Mouse (Mus musculus) lung, postnatal 14 days (tissue): Measurements from ENCODE around the gene Slc10a3.
"Not testable (repeated sequence)": the region's sequence is repeated elsewhere in the genome, so short reads cannot be mapped to it uniquely, and the experiment has no call there.

Source experiments
- DNase-seq: peaks from one replicate; pipeline ENCODE4 v3.0.0; 2021

The Slc10a3 gene

DNA sequence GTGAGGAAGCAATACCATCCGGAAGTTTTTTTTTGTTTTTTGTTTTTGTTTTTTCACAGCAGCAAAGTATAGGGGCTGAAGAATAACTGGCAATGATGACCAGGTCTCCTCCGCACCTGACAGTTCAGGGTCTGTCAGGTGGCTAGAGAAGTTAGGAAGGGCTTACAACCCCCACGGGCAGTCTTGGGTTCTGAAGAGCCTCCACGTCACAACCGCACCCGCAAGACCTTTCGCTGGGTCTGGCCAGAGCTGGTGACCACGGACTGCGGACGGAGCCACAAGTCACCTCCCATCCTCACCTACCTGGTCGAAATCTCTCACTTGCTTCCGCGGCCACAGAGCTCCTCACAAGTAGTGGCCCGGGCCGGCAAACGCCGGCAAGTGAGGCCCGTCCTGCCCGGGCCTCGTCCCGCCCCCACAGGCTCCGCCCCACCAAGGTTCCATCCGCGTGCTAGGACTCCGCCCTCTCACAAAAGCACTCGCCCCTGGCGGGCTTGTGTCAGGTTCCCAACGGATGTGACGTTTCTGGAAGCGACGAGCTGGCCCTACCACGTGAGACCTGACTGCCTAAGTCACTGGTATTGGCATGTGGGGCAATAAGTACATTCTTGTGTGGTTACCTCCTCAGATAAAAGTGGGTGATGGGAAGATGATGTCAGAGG lies at the start of gene Slc10a3, which contains the start of gene Ubl4a:
Gene Slc10a3 (minus strand): TSS at position 462 of the 662 bp plus-strand sequence.
Gene Ubl4a (minus strand): TSS at position 331 of the 662 bp plus-strand sequence.
- peak; percentile 84 for DNase-seq

DNA sequence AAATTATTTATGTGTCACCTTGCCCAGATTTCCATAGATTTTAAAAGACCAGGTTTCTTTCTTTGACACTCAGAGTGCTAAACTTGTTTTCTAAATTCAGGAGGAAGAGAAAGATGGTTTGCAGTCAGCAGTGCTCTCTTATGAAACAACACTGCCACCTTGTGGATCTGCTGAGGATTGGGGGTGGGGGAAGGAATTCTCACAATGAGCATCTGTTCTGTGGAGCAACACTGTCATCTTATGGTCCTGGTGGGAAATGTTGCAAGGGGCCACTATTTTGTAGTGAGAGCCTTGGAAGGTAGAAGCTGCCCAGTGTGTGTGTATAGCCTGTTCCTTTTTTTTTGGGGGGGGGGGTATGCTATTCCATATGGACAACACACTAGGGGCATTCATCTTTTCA lies 40.2 kb upstream of the Slc10a3 start:
- peak; percentile 71 for DNase-seq

DNA sequence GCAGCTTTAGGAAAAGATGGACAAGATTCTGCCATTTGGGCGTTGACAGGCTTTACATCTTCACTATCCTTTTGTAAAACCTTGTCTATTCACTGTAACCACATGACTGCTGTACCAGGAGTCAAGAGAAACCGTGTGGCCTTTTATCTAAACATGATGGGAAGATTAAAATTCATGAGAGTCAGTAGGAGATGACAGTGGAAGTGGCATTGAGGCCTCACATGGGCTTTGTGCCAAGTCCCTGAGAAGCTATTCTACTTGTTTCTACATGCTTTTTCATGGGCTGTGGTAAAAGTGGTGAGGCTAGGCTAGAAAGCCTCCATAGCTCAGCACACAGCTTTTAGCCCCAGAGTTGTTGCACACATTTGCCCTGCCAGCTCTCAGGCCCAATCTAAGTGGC lies 35.2 kb upstream of the Slc10a3 start:
- DNase-seq, result no peak

DNA sequence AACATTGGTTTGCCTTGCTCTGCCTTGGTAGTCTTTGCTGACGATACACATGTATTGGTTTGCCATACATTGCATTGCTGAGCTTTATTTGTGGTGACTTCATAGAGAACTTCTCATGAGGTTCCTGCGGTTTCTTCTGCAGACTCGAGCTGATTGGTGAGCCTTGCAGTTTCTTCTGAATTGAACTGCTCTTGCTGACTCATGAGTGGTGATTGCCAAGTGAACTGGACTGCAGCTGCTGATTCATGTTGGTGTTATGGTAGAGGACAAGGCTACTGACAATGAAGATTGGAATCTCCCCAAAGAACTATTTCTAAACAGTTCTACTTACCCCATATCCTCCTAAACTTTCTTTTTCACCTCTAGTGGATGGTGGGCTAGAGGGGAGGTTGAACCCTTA lies 27.0 kb upstream of the Slc10a3 start:
- DNase-seq, result no peak

DNA sequence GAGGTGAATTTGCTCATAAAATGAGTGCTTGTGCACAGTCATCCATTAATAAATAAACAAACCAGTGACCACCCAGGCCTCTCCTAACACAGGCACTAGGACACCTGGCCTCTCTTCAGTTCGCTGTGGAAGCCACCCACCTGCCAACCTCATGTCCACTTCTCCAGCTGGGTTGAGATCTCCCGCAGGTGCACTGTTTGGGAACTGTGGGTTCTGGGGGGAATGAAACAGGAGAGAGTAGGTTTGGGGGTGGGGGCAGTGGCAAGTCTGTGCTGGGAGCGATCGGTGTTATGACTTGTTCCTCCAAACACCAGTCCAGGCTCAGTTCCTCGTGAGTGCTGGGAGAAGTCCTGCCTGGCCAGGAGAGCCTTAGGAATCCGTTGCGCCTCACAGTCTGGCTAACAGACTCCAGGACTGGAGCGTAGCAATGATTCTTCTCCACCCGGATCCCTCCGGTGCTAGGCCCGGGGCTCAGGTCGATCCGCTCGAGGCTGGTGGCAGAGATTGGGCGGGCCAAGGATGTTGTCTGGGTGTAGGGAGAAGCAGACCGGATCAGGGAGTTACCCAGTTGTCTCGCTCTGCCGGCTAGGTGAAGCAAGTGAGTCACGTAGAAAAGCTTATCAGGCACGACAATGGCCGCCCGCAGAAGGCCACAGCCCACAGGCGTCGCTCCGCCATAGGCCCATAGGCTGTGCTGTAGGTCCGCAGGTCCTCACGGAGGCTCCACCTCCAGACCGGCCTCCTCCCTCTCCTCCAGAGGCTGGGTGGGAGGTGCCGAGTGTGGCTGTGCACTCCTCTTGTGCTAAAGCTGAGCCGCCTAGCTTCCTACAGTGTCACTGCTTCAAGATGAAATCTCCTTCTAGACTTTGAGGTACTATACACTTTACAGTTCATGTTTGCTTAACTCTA lies 19.6 kb upstream of the Slc10a3 start, which contains the start of the genes Fam3a and Ikbkg:
Gene Fam3a (minus strand): TSS at position 738 of the 909 bp plus-strand sequence.
Gene Ikbkg (plus strand): TSS at position 756 of the 909 bp plus-strand sequence.
- DNase-seq, result peak; percentile 80

DNA sequence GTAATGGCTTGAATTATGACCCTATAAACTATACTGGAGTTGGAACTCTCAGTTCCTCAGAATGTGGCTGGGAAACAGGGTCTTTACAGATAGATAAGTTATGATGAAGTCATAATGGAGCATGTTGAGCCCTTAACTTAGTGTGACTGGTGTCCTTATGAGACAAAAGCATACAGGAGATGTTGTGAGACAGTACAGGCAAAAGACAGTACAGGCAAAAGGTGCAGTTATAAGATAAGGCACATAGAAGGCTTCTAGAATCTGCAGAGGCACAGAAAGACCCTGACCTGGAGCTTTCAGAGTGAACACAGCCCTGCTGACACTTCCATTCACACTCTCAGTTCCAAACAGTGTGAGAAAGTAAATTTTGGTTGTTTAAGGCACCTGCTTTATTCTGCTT lies 15.0 kb upstream of the Slc10a3 start:
- DNase-seq, result no peak

DNA sequence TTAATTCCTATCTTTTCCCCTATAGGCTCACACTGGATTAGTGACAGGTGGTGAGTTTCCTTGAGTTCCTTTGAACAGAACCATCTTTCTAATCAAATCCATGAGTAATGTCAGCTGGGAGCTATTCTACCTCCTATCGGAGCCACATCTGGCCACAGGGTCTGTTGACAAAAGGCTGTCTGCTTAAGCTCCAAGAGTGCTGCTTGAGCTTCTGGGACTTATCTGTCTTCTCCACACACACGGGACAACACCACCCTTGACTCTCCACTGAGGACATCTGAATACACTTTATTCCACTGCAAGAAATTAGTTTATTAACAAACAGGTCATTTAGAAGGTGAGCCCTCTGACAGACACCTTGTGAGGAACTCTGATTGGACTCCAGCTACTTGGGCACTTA lies 11.3 kb upstream of the Slc10a3 start:
- no peak for DNase-seq

DNA sequence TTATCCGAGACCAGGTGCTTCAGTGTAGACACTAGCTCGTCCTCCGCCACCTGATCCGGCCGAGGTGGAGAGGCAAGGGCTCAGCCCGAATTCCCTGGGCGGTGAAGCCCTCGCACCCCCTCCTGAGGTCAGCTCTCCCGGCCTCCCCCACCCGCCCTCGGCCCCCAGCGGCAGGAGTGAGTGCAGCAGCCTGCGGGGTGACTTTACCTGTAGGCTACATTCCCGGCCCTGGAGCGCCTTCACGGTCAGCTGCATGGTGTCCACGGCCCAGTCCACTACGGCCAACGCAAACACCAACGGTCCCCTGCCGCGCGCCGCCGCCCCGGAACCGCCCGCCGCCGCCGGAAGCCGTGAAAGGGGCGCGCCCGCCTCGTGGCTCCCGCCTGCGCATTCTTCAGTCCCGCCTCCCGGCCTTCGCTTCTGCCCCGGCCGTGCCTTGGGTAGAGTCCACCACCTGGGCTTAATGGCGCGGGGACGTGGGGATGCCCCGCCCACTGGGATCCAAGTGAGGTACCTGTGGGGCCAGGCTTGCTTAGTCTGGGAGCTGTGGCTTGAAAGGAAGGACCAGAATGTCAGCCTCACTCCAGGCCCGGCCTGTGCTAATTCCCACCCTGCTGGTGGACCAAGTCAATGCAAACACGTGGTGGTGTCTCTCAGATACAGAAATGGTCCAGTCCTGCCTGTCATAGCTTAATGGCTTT lies 4.8 kb downstream of the Slc10a3 start:
- peak; percentile 75 for DNase-seq

DNA sequence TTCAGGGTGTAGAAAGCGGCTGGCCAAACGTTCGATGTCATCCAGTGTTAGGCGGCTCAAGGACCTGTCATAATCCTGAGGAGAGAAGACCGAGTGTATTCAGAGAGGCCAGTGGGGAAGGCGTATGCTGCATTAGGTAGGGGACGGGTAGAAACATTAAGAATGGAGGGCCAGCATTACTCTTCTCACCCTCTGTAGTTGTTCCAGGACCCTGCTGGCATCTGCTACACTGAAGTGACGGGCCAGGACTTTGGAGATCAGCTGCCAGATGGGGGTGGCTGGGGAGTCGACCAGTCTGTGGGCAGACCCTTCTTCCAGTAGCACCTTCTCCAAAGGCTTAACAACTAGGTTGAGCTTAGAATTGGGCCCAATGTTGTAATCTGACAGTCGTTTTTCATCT lies 5.6 kb downstream of the Slc10a3 start:
- no peak for DNase-seq

DNA sequence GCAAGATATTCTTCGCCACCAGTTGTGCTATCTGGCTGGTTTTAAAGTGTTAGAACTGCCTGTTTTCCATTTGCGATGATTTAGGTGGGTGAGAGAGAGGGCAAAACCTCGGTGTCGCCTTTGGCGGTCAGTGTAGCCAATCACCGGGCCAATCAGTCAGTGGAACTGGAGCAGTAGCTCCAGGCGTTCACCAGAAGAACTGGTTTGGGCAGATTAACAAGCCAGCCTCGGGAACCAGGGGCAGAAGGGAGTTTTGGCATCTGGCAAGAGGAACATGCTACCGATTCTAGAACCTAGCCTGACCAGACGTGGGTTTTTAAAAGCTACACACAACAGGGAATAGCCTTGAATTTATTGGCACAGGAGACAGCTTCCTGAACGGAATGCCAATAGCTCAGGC lies 14.0 kb downstream of the Slc10a3 start:
- DNase-seq, result peak; percentile 2

DNA sequence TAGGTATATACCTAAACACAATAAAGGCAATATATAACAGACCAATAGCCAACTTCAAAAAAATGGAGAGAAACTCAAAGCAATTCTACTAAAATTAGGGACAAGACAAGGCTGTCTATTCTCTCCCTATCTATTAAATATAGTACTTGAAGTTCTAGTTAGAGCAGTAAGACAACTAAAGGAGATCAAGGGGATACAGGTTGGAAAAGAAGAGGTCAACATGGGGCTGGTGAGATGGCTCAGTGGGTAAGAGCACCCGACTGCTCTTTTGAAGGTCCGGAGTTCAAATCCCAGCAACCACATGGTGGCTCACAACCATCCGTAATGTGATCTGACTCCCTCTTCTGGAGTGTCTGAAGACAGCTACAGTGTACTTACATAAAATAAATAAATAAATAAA lies 16.1 kb downstream of the Slc10a3 start:
- not testable (repeated sequence) for DNase-seq

DNA sequence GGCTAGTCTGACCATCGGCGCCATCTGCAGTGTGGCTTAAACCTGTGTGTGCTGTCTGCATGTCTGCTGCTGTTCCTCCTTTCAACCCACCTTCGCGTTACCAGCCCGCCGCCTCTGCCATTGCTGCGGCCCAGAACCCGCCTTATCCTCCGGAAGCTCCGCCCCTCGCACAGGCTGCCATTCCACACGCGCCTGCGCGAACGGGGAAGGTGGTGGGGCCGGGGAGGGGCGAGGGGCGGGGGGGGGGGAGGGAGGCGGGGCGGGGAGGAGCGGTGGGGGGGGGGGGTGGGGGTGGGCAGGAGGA lies 19.7 kb downstream of the Slc10a3 start, which contains the start of gene Lage3:
Gene Lage3 (minus strand): TSS at position 152 of the 304 bp plus-strand sequence.
- DNase-seq, result peak; percentile 78

DNA sequence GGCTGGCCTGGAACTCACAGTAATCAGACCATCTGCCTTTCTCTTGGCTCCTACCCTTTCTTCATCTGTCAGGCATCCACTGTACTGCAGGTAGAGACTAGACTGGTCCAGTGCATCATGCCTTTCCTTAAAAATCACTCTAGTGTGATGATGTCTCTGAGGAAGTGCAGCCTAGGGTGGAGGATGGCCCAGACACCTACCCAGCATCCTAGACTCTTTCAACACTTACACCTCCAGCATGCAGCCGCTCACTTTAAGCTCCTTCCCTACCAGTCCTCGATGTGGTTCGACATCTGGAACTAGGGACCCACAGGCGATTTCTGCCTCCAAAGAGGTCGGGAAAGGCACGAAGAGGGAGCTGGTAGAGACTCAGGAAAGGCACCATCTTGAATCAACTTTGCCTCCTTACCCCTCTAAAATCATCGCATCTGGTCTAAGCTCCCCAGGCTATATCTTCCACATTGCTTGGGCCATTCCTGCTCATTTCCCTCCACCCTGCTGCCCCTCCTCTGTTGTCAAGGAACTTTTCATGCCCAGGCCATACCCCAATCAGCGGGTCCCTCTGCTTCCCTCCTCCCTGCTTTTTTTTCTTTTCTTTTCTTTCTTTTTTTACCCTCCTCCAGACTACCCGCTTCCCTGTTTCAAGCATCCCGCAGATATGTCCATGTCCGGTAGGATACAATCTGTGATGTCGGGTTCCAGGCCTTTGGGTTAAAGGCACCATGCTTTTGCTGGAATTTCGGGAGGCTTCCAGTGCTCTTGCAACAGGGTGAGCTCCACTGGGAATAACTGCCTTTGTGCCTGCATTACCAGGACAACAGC lies 20.3 kb downstream of the Slc10a3 start:
- DNase-seq, result no peak

DNA sequence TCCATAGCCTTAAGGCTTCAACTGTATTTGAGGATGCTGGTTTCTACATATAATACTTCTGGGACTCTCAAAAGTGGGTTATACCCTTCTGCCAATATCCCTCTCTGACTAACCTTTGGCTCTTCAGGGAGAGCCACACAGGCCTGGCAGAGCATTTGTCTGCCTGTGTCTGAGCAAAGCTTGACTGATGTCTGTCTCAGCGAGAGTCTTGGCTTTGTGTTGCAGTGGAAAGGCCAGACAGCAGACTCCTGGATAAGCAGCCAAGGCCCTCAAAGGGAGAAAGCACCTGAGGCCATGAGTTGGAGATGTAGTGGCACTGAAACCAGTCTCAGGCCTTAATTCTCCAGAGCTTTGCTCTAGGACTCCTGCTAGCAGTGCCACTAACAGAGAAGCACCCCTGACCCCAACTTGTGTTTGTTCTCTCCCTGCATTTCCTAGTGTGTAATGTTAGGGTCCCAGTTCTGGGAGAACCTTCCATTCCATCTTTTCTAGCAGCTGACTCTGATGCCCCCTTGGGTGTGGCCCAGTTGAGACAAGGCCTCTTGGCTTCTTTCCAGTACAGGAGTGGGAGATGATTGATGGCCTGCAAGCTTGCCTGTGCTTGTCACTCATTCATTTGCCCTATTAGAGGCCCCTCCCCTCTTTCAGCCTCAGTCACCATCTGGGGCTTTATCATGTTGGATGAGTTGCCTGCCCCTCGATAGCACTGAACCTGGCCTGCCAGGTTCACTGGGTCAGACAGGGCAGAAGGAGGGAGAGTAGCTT lies 42.8 kb downstream of the Slc10a3 start:
- no peak for DNase-seq

DNA sequence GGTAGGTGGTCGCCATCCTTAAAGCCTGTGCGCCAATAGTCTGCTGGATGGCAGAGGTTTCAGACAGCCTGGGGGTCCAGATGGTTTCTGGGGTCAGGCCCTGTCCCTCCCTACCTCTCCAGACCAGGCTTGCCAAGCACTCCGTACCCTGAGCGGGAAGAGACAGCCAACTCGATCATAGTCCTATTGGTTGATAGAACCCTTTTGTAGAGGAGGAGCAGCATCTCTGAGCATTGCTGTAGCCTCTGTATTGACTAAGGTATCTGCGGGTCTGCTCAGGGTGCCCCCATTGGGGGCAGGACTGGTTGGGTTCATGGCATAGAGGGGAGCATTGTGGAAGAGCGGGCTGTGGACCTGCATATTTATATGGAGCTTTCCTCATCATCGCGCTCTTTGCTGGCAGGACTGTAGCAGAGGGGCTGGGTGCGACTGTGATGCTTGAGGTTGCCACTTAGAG lies 43.9 kb downstream of the Slc10a3 start:
- DNase-seq, result no peak

DNA sequence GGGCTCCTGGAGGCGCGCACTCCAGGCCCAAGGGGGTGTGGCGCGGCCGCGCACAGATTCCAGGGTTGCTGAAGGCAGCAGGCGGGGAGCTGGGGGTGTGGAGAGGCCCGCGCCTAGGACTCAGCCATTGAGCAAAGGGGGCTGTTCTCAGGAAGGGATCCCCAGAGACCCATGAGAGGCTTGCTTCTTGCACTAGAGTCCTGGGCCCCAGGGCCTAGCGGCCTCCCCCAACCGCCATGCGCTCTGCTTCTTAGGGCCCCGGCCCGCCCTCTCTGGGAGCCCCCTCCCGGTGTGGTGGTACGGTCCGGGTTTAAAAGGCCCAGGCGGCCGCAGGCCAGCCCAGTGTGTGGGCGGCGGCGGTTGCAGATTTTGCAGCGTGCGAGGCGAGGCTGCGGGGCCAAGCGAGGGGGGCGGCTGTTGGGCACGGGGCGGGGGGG lies 44.4 kb downstream of the Slc10a3 start, which contains the start of gene Plxna3:
Gene Plxna3 (plus strand): TSS at position 342 of the 437 bp plus-strand sequence.
- peak; percentile 67 for DNase-seq
